Mouse (Mus musculus) layer of hippocampus, adult 8-10 months (tissue): ENCODE results near the gene Tmem256. TPM values are rescaled to one million over a fixed set of nuclear protein-coding genes. Genes with fewer than 3 reads are reported as not detected.
"Not testable (repeated sequence)": the region's sequence is repeated elsewhere in the genome, so short reads cannot be mapped to it uniquely, and the experiment has no call there.

Experiments
- DNase-seq, 2 experiments: peaks; one replicate each; pipeline ENCODE4 v3.0.0; 2022; ENCODE audit warnings: low spot score in 2 of 2
- total RNA-seq, 4 experiments: library from RNA; stranded (reverse); gene quantifications; 2 replicates each; pipeline ENCODE4 v1.2.4; 2022

The Tmem256 gene
- total RNA-seq, 4 experiments from 2014 or later = 113 to 131 (median 121) TPM

DNA sequence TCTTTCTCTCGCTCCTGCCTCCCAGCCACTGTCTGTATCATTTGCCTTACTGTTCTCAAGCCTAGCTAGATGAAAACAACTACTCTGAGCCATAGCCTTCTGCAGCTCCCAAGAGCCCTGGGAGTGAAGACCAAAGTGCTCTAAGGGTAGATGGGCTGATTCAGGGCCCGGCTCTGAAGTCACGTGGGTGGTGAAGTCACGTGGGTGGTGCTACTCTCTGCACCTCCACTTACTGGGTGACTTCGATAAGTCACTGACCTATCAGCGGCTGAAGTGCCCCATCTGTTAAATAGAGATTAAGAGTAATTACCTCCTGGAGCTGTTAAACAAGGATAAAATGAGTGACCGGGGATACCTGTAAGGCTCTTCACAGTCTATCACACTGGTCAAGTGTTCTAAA, 15.7 kb downstream of the Tmem256 start:
- DNase-seq = no peak

DNA sequence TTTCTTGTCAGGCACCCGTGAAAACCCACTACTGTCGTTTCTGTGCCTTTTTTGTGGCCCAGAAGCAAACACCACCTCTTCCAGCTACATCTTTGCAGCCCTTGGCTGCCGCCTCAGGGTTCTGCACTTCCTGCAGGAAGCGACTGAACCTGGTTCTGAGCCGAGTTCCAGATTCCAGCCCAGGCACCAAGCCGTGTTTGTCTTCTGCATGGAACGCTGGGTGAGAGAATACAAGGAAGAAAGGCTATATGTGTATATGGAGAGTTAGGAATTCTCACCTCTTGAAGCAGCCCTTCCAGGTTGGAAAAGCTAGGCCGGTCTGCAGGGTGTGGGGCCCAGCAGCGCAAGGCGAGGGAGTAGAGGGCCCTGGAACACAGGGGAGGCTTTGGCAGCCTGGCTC, 16.4 kb downstream of the Tmem256 start:
- DNase-seq = no peak

DNA sequence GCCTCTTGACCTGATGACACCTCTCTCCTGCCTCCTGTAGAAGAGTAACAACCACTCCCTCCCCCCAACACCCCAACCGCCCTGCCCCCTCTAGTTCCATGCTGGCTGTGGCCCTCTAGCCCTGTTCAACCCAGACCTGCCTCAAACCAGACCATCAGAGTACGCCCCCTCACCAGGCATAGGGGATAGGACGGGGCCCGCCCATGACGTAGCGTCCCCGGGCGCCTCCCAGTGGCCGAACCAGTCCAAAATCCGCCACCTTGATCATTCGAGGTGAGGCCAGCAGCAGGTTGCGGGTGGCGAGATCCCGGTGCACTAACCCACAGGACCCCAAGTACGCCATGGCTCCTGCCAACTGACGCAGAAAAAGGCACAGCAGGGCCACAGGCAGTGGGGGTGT, 17.0 kb downstream of the Tmem256 start:
- DNase-seq = no peak

DNA sequence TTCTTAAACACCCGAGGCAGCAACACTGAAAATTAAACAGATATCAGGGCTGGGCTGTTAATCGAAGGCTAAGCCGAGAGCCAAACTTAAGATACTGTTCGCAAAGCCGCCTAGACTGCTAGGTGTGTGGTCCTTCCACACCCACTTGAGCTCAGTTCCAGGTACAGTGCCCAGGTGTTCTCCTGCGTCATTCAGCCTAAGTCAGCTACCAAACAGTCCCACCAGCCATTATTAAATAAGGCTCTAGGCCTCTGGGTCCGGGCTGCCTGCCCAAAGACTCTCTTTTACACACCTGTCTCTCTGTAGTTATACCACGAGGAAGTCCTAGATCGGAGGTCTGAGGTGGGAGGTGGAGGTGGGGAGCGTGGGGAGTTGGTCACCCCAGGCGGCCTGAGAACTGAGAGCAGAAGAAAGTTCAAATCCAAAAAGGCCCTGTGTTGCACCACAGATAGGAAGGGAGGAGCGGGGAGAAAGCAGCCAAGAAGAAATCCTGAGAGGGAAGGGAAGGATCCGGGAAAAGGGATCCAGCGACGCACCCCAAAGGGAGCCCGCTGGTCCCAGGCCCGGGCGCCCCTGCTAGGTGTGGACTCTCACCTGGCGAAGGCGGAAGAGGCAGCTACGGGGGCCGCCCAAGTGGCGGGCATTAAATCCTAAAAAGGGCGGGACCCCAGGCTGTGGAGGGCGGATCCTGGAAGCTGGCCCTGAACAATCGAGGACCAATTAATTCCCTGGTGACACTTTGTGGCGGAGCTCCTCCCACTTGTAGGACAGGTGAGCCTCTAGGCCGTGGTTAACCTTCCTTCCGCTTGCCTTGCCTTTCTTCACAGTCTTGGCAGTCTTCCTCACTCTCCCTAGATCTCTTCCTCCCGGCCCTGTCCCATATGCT, 20.0 kb downstream of the Tmem256 start, which contains the start of gene Tnk1:
Gene Tnk1 (minus strand): TSS at position 618 of the 886 bp plus-strand sequence.
- DNase-seq = no peak

DNA sequence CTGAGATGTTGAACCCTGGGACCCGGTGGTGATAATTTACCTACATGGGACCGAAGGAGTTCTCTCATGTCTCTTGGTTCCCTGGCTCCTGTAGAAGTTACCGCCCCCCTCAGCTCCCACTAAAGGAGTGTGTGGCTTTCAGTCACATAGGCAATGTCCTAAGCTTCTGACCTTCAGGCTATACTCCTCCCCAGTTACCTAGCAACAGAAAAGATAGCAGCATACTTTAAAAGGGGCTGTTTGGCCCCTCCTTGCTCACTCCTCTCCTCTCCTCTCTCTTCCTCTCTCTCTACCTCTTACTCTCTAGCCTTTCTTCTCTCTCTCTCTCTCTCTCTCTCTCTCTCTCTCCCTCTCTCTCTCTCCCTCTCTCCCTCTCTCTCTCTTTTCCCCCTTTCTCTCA, 25.4 kb downstream of the Tmem256 start:
- not testable (repeated sequence) for DNase-seq

DNA sequence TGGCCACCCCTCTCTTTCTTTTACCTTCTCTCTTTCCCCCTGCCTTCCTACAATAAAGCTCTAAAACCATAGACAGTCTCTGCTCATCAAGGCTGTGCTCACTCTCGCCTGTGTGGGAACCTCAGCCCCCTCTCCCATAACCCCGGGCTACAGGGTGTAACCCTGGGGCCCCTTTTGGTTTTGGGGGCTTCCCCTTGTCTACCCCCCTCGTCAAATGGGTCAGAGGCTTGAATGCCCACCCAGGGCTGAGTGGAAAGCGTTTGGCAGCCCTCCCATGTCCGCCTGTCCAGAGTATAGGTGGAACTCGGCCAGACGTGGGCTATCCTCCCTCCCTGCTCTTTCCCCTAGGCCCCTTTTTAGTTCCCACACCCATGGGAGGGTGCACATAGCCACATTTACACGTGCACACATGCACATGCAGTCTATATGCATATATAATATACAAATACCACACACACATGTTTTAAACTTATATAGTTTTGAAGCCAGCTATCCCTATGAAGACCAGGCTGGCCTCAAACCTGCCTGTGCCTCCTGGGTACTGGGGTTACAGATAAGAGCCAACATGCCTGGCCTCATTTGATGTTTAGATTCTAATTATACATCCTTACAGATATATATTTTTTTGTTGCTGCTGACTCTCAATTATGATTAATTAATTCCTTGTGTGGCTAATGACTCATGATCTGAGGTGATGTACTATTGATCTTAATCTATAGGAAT, 26.0 kb downstream of the Tmem256 start:
- no peak for DNase-seq

DNA sequence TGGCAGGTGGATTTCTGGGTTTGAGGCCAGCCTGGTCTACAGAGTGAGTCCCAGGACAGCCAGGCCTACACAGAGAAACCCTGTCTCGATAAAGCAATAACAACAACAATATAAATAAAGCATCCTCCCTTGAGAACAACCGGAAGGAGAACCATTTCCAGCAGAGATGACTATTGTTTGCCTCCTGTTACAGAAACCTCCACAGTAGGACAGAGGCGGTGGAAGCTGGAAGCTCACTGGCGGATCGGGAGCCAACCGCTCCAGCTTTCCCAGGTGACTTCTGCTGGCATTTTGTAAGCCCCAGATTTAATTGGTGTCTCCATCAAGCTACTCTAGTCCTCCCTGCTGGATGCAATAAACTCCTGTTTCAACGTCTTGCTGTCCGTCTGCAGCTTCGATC, 27.2 kb downstream of the Tmem256 start:
- DNase-seq = no peak

DNA sequence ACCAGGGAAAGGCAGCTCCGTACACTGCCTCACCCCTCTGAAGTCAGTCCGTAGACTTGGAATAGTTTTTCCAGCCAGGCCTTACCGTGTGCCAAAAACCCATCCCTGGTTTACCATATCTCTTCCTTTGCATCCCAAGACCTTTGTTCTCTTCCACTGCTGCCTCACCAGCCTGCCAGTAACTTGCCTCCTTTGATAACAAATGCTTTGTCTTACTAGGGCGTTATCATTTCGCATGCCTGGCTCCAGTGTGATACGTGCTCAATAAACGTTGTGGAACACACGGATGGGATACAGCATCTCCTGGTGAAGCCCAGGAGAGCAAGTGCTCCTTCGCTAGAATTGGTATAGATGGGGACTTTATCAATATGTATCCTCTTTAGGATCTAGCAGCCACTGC, 29.0 kb downstream of the Tmem256 start:
- DNase-seq = no peak

DNA sequence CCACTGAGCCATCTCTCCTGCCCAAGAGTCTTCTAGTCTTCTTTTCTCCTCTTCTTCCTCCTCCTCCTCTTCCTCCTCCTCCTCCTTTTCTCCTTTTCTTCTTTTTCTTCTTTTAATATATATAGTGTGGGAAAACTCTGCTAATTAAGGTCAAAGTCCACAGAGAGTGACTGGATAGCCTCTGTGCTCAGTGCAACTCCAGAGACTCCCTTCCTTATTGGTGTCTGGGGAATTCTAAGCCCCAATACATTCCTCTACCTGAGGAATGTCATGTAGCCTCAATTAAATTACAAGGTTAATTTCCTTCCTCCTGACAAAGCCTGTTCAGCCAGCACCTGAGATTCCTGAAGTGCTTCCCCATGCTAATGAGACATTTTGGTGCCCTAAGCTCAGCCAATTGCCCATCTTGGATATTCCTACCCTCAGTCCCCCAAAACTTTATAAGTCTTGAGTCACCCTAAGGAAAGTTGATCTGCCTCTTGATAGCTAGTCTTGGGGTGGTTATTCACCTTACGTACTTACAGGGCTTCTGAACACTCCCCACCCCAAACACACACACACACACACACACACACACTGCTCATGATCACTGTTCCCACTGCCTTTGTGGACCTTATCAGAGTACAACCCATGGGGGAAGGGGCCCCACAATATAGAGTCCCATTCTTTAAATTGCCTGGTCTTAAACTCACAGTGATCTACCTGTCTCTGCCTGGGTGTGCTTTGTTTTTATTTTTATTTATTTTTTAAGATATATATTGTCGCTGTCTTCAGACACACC, 32.2 kb downstream of the Tmem256 start:
- no peak for DNase-seq

DNA sequence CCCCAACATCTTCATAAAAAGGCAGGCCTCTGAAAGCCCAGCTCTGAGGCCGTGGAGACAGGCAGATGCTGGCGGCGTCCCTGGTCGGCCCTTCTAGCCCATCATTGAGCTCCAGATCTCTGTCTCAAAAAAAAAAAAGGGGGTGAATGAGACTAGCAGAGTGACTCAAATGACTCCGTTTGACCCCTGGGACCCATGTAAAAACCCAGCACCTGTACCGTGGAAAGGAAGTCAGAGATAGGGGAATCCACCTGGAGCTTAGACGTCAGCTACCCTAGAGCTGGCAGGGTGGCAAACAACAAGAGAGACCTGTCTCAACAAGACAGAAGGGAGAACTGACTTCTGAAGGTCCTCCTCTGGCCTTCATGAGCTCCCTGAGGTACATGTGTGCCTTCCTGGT, 33.5 kb downstream of the Tmem256 start:
- no peak for DNase-seq

DNA sequence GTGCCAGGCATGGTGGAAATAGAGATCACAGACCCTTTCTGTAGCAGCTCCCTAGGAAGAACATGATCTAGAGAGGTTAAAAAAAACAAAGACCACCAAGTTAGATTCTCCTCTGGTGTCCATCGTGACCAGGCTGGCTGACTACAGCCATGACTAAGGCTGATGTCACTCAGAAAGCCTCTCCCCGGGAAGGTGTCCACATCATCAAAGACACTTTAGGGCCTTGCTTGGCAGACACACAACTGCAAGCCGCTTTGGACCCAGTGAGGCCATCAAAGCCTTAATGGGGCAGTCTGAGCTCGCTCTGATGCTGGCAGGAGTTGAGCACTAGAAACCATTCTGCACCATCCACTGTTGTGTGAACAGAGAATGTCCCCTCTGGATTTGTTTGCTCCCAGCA, 34.1 kb downstream of the Tmem256 start:
- DNase-seq = no peak

DNA sequence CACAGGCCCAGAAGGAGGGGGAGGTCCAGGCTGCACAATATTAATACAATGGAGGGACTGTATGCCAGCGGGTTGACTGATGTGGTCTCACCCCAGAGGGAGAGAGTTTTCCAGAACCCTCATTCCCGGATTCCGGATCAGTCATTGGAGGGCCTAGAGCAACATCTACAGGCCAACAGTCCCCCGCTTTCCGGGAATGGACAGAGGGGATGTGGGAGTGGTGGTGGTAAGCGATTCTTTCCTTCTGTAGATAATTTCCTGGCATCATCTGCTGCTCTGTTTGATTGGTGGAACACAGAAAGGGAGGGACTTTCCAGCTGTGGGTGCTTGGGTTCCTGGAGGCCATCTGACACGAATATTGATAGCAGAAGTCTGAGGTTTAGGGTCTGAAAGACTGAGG, 37.9 kb downstream of the Tmem256 start:
- peak in 1 of 2 experiments; percentile 39 for DNase-seq

DNA sequence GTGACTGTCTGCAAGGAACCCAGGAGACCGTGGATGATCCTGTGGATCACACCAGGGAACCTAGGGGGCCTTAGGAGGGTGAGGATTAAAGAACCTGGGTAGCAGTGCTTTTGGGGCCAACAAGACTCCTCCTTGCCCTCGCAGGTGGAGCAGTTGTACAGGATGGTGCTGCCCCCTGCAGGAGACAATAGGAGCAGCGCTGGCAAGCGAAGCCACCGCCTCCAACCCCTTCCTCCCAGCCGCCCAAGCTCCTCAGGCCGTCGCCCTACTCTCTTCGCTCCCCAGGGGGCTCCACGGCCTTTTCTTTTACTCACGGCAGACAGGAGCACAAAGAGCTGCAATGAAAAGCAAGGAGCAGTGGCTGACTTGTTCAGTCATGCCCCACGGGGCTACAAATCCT, 38.6 kb downstream of the Tmem256 start:
- DNase-seq = peak; percentile 62 to 78

DNA sequence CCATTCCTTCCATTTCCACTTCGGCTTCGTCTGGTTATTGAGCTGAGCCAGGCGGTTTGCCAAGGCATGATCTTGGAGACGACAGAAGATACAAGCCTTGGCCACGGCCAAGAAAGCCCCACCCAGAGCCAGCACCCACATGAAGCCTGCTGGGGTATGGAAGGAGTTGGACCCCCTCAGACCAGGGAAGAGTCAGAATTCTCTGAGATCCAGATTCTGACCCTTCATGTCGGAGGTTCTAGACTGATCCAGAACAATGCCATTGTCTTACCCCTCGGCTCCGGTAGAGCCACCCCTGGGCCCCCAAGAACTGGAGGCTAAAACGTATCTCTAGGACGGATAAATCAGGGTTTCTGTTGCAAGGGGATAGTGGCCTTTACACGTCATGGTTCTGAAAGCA, 39.6 kb downstream of the Tmem256 start, which contains the start of gene Tmem95:
Gene Tmem95 (minus strand): TSS at position 141 of the 400 bp plus-strand sequence.
- DNase-seq = no peak

DNA sequence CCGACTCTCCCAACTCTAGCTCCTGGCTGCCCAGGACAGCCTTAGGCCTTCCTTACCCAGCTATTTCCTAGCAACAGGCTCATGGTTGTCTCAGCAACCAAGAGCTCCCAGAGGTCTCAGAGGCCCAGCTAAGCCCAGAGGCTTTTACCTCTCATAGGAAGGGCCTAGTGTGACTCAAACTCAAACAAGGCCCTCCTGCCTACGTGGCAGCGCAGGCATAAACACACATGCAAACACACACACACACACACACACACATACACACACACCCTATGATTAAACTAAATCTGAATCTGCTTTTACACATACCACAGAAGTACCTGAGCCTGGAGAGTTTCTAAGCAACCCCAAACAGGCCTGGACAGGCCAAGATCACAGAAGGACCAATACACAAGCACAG, 40.1 kb downstream of the Tmem256 start:
- no peak for DNase-seq

DNA sequence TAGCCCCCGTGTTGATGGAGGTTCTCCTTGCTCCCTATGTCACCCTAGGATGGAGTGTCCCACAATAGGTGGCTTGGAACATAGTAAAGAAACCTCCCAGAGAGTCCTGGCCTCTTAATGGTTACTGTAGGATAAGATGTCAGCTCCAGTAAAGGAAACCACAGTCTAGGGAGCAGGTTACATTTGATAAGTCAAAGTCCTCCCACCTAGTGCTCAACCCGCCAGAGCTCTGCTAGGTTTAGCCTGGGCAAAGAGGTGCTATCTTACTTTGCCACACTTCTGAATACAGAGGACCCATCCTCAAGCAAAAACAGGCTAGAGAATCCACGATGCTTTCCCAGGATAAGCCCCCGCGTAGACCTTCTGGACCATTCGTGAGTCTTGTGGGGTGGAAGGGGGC, 40.6 kb downstream of the Tmem256 start:
- DNase-seq = no peak

DNA sequence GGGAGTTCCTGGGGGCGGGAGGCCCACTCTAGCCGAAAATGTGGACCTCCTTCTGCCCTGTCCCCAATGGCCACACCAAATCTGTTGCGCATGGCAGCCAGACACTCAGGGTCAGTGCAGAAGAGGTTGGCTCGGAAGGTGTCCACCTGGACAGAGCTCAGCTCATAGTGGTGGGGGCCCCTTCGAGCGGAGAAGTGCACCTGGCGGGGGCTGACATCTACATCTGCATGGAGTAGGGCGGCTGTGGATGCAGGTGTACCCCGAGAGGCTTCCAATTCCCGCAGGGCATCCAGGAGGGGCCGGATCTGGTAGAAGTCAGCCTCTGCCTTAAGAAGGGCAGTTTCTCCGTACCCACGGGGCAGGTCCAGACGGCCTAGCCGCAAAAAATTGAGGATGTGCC, 41.4 kb downstream of the Tmem256 start:
- no peak for DNase-seq

DNA sequence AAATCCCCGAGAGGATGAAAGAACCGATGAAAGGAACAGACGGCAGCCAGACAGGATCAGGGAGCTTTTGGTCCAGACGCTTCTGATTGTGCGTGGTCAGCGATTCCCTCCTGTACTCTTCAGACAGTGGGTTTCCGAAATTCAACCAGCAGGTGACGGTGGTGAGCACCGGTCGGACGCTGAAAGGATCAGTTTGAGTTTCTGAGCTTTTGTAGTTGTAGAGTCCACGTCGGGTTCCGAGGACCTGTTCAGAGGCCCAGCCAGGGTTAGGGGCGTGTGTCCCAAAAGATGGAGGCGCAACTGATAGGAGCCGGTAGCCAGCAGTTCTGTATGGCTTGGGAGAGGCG, 42.2 kb downstream of the Tmem256 start:
- DNase-seq = no peak

DNA sequence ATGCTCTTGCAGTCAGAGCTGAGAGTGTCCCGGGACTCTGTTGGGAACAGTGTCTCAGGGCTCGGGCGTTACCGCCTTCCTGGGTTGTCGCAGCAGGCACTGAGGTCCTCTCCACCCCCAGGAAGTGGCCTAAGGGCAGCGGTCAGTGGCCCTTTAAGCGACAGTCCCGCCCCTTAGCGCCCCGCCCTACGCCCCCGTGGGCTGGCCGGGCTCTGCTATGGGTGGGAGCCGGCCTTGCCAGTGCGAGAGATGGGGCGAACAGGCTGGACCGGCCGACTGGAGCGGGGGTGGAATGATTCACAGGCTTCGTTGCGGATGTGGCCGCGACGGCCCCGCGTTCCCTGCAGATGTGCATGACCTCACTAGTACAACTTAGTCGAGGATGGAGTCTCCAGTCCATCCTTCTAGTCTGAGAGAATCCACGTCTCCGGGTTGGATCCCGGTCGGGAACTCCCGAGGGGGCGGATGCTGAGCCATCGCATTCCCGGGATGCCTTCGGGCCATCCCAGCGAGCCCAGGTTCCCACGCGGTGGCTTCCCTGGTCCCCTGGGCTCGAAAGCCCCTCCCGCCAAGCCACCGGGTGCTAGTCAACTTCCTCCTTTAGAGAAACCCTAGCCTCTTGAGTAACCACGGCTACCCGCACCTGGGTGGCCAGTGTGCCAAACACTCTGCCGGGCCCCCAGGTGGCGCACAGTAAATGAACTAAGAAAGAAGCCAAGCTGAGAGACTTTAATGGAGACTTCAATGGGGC, 42.7 kb downstream of the Tmem256 start, which contains the start of gene Kctd11:
Gene Kctd11 (minus strand): TSS at position 554 of the 751 bp plus-strand sequence.
- DNase-seq = peak; percentile 50 to 53

DNA sequence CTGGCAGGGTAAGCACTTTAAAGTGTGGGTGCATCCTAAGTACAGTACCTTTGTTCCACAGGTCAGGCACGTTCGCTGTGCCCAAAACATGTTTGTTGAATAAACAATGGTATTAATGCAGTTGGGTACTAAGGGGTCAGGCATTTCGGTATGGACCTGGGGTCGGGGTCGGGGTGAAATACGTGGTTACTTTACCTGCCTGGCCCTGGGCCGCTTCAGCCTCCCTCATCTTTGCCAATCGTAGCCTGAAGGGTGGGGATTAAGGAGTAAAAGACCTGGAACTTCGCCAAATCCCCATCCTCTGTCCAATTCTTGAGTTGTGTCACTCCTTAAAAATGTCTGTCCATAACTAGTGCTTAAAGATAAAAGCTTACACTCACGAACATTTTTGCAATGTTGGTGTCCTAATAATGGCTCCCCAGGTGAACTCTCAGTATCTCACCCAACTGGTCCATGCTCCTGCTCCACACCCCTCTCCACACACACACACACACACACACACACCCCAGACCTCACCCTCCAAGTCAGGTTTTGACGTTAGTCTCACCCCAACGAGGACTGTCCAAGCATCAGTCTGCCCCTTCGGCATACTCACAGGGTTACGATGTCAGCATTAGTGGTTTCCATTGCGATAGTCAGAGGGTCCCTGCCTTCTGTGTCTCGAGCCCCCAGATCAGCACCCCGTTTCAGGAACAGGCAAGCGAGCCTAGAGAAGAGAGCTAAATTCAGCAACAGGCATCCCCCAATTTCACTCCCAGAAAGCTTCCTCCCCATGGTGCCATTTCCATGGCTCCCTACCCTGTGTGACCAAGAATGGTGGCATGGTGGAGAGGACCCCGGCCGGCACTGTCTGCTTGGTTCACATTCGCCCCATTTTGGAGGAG, 43.7 kb downstream of the Tmem256 start:
- DNase-seq = no peak
